Mouse (Mus musculus) heart, postnatal 0 days (tissue): ENCODE data around the gene Spsb2.

Experiments used
- CTCF ChIP-seq: IDR thresholded peaks from 2 replicates; pipeline ENCODE4 v1.5.1; 2016; ENCODE audit warnings: antibody characterized with exemption, control low read depth, low read depth
- EP300 ChIP-seq: IDR thresholded peaks from 2 replicates; pipeline ENCODE4 v1.6.1; 2016; ENCODE audit warnings: antibody characterized with exemption, low read depth

DNA sequence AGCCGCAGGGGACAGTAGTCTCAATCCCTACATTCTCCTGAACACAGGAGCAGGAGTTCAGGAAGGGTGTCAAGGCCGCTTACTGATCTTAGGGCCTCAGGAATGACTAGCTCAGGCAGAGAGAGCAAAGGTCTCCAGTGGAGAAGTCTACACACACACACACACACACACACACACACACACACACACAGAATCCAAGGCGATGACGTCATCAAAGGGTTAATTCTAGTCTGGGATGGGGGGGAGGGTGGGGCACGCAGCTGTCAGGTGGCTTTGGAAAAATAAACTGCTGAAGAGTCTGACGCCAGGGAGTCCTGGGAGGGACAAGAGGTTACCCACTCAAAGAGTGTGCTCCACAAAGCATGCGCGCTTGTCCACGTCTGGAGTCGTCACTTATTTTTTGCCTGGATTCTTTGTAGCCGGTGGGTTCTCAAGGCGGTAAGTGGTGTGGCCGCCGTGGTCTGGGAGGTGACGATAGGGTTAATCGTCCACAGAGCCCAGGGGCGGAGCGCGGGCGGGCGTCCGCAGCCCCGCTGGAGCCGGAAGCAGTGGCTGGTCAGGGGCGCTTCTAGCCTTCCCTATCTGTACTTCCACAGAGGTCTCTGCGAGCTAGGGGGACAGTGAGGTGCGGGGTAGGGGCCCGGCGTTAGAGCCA is at the start of gene Spsb2:
- TF ChIP-seq CTCF, result no peak
- TF ChIP-seq EP300, result no peak
